Mouse (Mus musculus): ENCODE measurements around the gene Gpc5. TPM values are rescaled to one million over a fixed set of nuclear protein-coding genes. Genes with fewer than 3 reads are reported as not detected.
A peak's percentile ranks its signal among the peaks of the same experiment; 100 is the strongest.
"Not testable (repeated sequence)": the region's sequence is repeated elsewhere in the genome, so short reads cannot be mapped to it uniquely, and the experiment has no call there.

The Gpc5 gene
- polyA plus RNA-seq, 1 experiment from 2014 or later = 0.75 TPM

GRCm38 (mm10) chr14:115051106-115051760 lies 40.8 kb upstream of the Gpc5 start:
- Histone ChIP-seq H3K4me3 (ENCODE audit: low read depth, low read length) (no peak overlapping the region), H3K4me2 (no peak overlapping the region), H3K36me3 (ENCODE audit: control insufficient read depth, insufficient read depth, low read length) (peaks cover 7% of the 10 kb centered on the region), H3K4me1 (ENCODE audit: control insufficient read depth, insufficient read depth, low read length) (no peaks in the 10 kb centered on the region), H3K27ac (ENCODE audit: low read depth, low read length) (no peak overlapping the region), H3K27me3 (ENCODE audit: control insufficient read depth, insufficient read depth, low read length) (no peaks in the 10 kb centered on the region), H3K9ac (ENCODE audit: low read length) (no peak overlapping the region), H3K9me3 (ENCODE audit: control insufficient read depth, low read length) (no peaks in the 10 kb centered on the region)
- DNase-seq (ENCODE audit: low spot score, missing footprints) = peak; percentile 60
- WGBS = 80% methylated on average over 5 of the region's 5 CpGs
- no peak for ATAC-seq (ENCODE audit: low FRiP score)

GRCm38 (mm10) chr14:115052371-115052770 lies 39.6 kb upstream of the Gpc5 start:
- Histone ChIP-seq H3K9ac (ENCODE audit: low read length) (no peak overlapping the region), H3K4me2 (no peak overlapping the region), H3K36me3 (ENCODE audit: control insufficient read depth, insufficient read depth, low read length) (no peaks in the 10 kb centered on the region), H3K4me3 (ENCODE audit: low read depth, low read length) (no peak overlapping the region), H3K27me3 (ENCODE audit: control insufficient read depth, insufficient read depth, low read length) (no peaks in the 10 kb centered on the region), H3K27ac (ENCODE audit: low read depth, low read length) (no peak overlapping the region), H3K4me1 (ENCODE audit: control insufficient read depth, insufficient read depth, low read length) (no peaks in the 10 kb centered on the region), H3K9me3 (ENCODE audit: control insufficient read depth, low read length) (no peaks in the 10 kb centered on the region)
- WGBS = 89% methylated on average over 4 of the region's 4 CpGs
- ATAC-seq (ENCODE audit: low FRiP score) = no peak
- DNase-seq (ENCODE audit: low spot score, missing footprints) = peak; percentile 72

- ATAC-seq (ENCODE audit: low FRiP score) = no peak
- Histone ChIP-seq H3K36me3 (ENCODE audit: control insufficient read depth, insufficient read depth, low read length) (no peaks in the 10 kb centered on the region), H3K9ac (ENCODE audit: low read length) (no peak overlapping the region), H3K4me2 (no peak overlapping the region), H3K4me3 (ENCODE audit: low read depth, low read length) (no peak overlapping the region), H3K27me3 (ENCODE audit: control insufficient read depth, insufficient read depth, low read length) (no peaks in the 10 kb centered on the region), H3K9me3 (ENCODE audit: control insufficient read depth, low read length) (no peaks in the 10 kb centered on the region), H3K4me1 (ENCODE audit: control insufficient read depth, insufficient read depth, low read length) (no peaks in the 10 kb centered on the region), H3K27ac (ENCODE audit: low read depth, low read length) (no peak overlapping the region)
- DNase-seq (ENCODE audit: low spot score, missing footprints) = peak; percentile 37
- WGBS = 92% methylated on average over 4 of the region's 4 CpGs
These were observed 37.8 kb upstream of the Gpc5 start for GRCm38 (mm10) chr14:115054252-115054651.

- Histone ChIP-seq H3K36me3 (ENCODE audit: control insufficient read depth, insufficient read depth, low read length) (no peaks in the 10 kb centered on the region), H3K9me3 (ENCODE audit: control insufficient read depth, low read length) (no peaks in the 10 kb centered on the region), H3K4me1 (ENCODE audit: control insufficient read depth, insufficient read depth, low read length) (no peaks in the 10 kb centered on the region), H3K27ac (ENCODE audit: low read depth, low read length) (no peak overlapping the region), H3K9ac (ENCODE audit: low read length) (no peak overlapping the region), H3K4me3 (ENCODE audit: low read depth, low read length) (no peak overlapping the region), H3K27me3 (ENCODE audit: control insufficient read depth, insufficient read depth, low read length) (no peaks in the 10 kb centered on the region), H3K4me2 (no peak overlapping the region)
- ATAC-seq (ENCODE audit: low FRiP score) = no peak
- WGBS = 82% methylated on average over 4 of the region's 4 CpGs
- DNase-seq (ENCODE audit: low spot score, missing footprints) = peak; percentile 47
These were observed 34.5 kb upstream of the Gpc5 start for GRCm38 (mm10) chr14:115057524-115057923.

GRCm38 (mm10) chr14:115066164-115066563 lies 25.9 kb upstream of the Gpc5 start:
- not testable (repeated sequence) for H3K4me1 ChIP-seq (ENCODE audit: control insufficient read depth, insufficient read depth, low read length); H3K27me3 ChIP-seq (ENCODE audit: control insufficient read depth, insufficient read depth, low read length); ATAC-seq (ENCODE audit: low FRiP score); H3K4me2 ChIP-seq; H3K27ac ChIP-seq (ENCODE audit: low read depth, low read length); H3K4me3 ChIP-seq (ENCODE audit: low read depth, low read length); H3K9me3 ChIP-seq (ENCODE audit: control insufficient read depth, low read length); H3K9ac ChIP-seq (ENCODE audit: low read length); H3K36me3 ChIP-seq (ENCODE audit: control insufficient read depth, insufficient read depth, low read length)
- peak; percentile 54 for DNase-seq (ENCODE audit: low spot score, missing footprints)
- WGBS = 77% methylated on average over 2 of the region's 2 CpGs

GRCm38 (mm10) chr14:115070534-115070933 lies 21.5 kb upstream of the Gpc5 start:
- H3K27me3 ChIP-seq (ENCODE audit: control insufficient read depth, insufficient read depth, low read length) = no peaks in the 10 kb centered on the region
- no peak overlapping the region for H3K4me2 ChIP-seq
- 41% methylated on average over 6 of the region's 6 CpGs for WGBS
- no peaks in the 10 kb centered on the region for H3K4me1 ChIP-seq (ENCODE audit: control insufficient read depth, insufficient read depth, low read length)
- no peaks in the 10 kb centered on the region for H3K9me3 ChIP-seq (ENCODE audit: control insufficient read depth, low read length)
- ATAC-seq (ENCODE audit: low FRiP score) (peak; percentile 75; the same call in 1 of the 2 replicates), DNase-seq (ENCODE audit: low spot score, missing footprints) (peak; percentile 77)
- H3K27ac ChIP-seq (ENCODE audit: low read depth, low read length) = no peak overlapping the region
- no peak overlapping the region for H3K9ac ChIP-seq (ENCODE audit: low read length)
- no peaks in the 10 kb centered on the region for H3K36me3 ChIP-seq (ENCODE audit: control insufficient read depth, insufficient read depth, low read length)
- no peak overlapping the region for H3K4me3 ChIP-seq (ENCODE audit: low read depth, low read length)

GRCm38 (mm10) chr14:115077340-115077739 lies 14.7 kb upstream of the Gpc5 start:
- peak; percentile 84 for DNase-seq (ENCODE audit: low spot score, missing footprints)
- no peak overlapping the region for H3K4me2 ChIP-seq
- peaks cover 2% of the 10 kb centered on the region; the same call in 1 of the 2 replicates for H3K4me1 ChIP-seq (ENCODE audit: control insufficient read depth, insufficient read depth, low read length)
- 49% methylated on average over 9 of the region's 9 CpGs for WGBS
- no peaks in the 10 kb centered on the region for H3K9me3 ChIP-seq (ENCODE audit: control insufficient read depth, low read length)
- peak; percentile 68 for ATAC-seq (ENCODE audit: low FRiP score)
- H3K9ac ChIP-seq (ENCODE audit: low read length) = no peak overlapping the region
- no peaks in the 10 kb centered on the region for H3K36me3 ChIP-seq (ENCODE audit: control insufficient read depth, insufficient read depth, low read length)
- no peaks in the 10 kb centered on the region for H3K27me3 ChIP-seq (ENCODE audit: control insufficient read depth, insufficient read depth, low read length)
- no peak overlapping the region for H3K27ac ChIP-seq (ENCODE audit: low read depth, low read length)
- H3K4me3 ChIP-seq (ENCODE audit: low read depth, low read length) = no peak overlapping the region

GRCm38 (mm10) chr14:115078064-115078463 lies 14.0 kb upstream of the Gpc5 start:
- Histone ChIP-seq H3K27me3 (ENCODE audit: control insufficient read depth, insufficient read depth, low read length) (no peaks in the 10 kb centered on the region), H3K4me1 (ENCODE audit: control insufficient read depth, insufficient read depth, low read length) (peaks cover 2% of the 10 kb centered on the region; the same call in 1 of the 2 replicates), H3K27ac (ENCODE audit: low read depth, low read length) (no peak overlapping the region), H3K9ac (ENCODE audit: low read length) (no peak overlapping the region), H3K4me3 (ENCODE audit: low read depth, low read length) (no peak overlapping the region), H3K36me3 (ENCODE audit: control insufficient read depth, insufficient read depth, low read length) (no peaks in the 10 kb centered on the region), H3K4me2 (no peak overlapping the region), H3K9me3 (ENCODE audit: control insufficient read depth, low read length) (no peaks in the 10 kb centered on the region)
- WGBS = 92% methylated on average over 7 of the region's 7 CpGs
- no peak for ATAC-seq (ENCODE audit: low FRiP score)
- peak; percentile 69 for DNase-seq (ENCODE audit: low spot score, missing footprints)

- Histone ChIP-seq H3K27me3 (ENCODE audit: control insufficient read depth, insufficient read depth, low read length) (no peaks in the 10 kb centered on the region), H3K9me3 (ENCODE audit: control insufficient read depth, low read length) (no peaks in the 10 kb centered on the region), H3K4me3 (ENCODE audit: low read depth, low read length) (no peak overlapping the region), H3K4me1 (ENCODE audit: control insufficient read depth, insufficient read depth, low read length) (peaks cover 2% of the 10 kb centered on the region; the same call in 1 of the 2 replicates), H3K4me2 (no peak overlapping the region), H3K36me3 (ENCODE audit: control insufficient read depth, insufficient read depth, low read length) (no peaks in the 10 kb centered on the region), H3K27ac (ENCODE audit: low read depth, low read length) (no peak overlapping the region), H3K9ac (ENCODE audit: low read length) (no peak overlapping the region)
- 79% methylated on average over 12 of the region's 12 CpGs for WGBS
- ATAC-seq (ENCODE audit: low FRiP score) (peak; percentile 16; the same call in 1 of the 2 replicates), DNase-seq (ENCODE audit: low spot score, missing footprints) (peak; percentile 75)
These were observed 10.1 kb upstream of the Gpc5 start for GRCm38 (mm10) chr14:115081728-115082502.
